In genomic region chr4:54481766-54482165, GRCm38 (mm10) we compare ENCODE assay signal across 31 mouse cellular contexts.
A peak's percentile ranks its signal among the peaks of the same experiment; 100 is the strongest.
DNase-seq lines count a peak whose midpoint lies in the region; ATAC-seq lines count a peak whose summit lies in the region.
"Had no signal": no experiment of that assay in that cellular context is flagged by ENCODE, and none has a peak within 500 bp of the region (broad histone marks: within the 10 kb centered on the region; RNA-seq: fewer than 3 reads in every experiment).

No protein-coding gene starts in this region.

- H3K9me3 ChIP-seq in neural tube, embryonic 15.5 days (replicated peaks), result no peaks in the 10 kb centered on the region
- H3K9me3 ChIP-seq: embryonic facial prominence, embryonic 10.5 days; embryonic facial prominence, embryonic 15.5 days; forebrain, embryonic 13.5 days; hindbrain, embryonic 12.5 days; liver, embryonic 12.5 days; midbrain, embryonic 10.5 days; midbrain, embryonic 15.5 days had no signal

- 67% methylated on average over 2 of the region's 2 CpGs for WGBS in neural tube, embryonic 15.5 days

- peak; percentile 92 for ATAC-seq in megakaryocyte, adult 5-6 weeks (ENCODE audit: poor library complexity, severe bottlenecking)
- no peak for ATAC-seq in neural tube, embryonic 15.5 days (ENCODE audit: low FRiP score)
- ATAC-seq: activated CD4-positive, CD25-positive, alpha-beta regulatory T cell, adult 4 months; forebrain, embryonic 13.5 days; hindbrain, postnatal 0 days; intestine, embryonic 16.5 days; liver, embryonic 12.5 days; liver, postnatal 0 days; midbrain, embryonic 15.5 days had no signal

- no peaks in the 10 kb centered on the region for H3K27me3 ChIP-seq in neural tube, embryonic 15.5 days (replicated peaks)
- H3K27me3 ChIP-seq: embryonic facial prominence, embryonic 15.5 days; forebrain, embryonic 13.5 days; hindbrain, embryonic 12.5 days; liver, embryonic 12.5 days; midbrain, embryonic 15.5 days had no signal

- no peaks in the 10 kb centered on the region for H3K36me3 ChIP-seq in neural tube, embryonic 15.5 days
- H3K36me3 ChIP-seq: embryonic facial prominence, embryonic 10.5 days; embryonic facial prominence, embryonic 15.5 days; hindbrain, embryonic 12.5 days; liver, embryonic 12.5 days; midbrain, embryonic 10.5 days; midbrain, embryonic 15.5 days had no signal

- H3K4me3 ChIP-seq in neural tube, embryonic 15.5 days (replicated peaks), result no peak overlapping the region
- H3K4me3 ChIP-seq: embryonic facial prominence, embryonic 10.5 days; embryonic facial prominence, embryonic 15.5 days; forebrain, embryonic 13.5 days; hindbrain, embryonic 12.5 days; liver, embryonic 12.5 days; midbrain, embryonic 10.5 days; midbrain, embryonic 15.5 days had no signal

- no peak overlapping the region for H3K27ac ChIP-seq in neural tube, embryonic 15.5 days (replicated peaks)
- H3K27ac ChIP-seq: embryonic facial prominence, embryonic 10.5 days; embryonic facial prominence, embryonic 15.5 days; forebrain, embryonic 13.5 days; hindbrain, embryonic 12.5 days; hindbrain, postnatal 0 days; kidney, postnatal 0 days; liver, embryonic 12.5 days; midbrain, embryonic 10.5 days; midbrain, embryonic 15.5 days had no signal

- no peak overlapping the region for H3K9ac ChIP-seq in neural tube, embryonic 15.5 days (replicated peaks)
- H3K9ac ChIP-seq: embryonic facial prominence, embryonic 15.5 days; forebrain, embryonic 13.5 days; hindbrain, embryonic 12.5 days; liver, embryonic 12.5 days; liver, postnatal 0 days; midbrain, embryonic 15.5 days had no signal

- H3K4me1 ChIP-seq in neural tube, embryonic 15.5 days, result no peaks in the 10 kb centered on the region
- H3K4me1 ChIP-seq: embryonic facial prominence, embryonic 10.5 days; embryonic facial prominence, embryonic 15.5 days; forebrain, embryonic 13.5 days; hindbrain, embryonic 12.5 days; liver, embryonic 12.5 days; midbrain, embryonic 10.5 days; midbrain, embryonic 15.5 days had no signal

- peak; percentile 52 to 65 for DNase-seq in B cell, adult 2 months
- DNase-seq in MEL-GATA-1-ER (ENCODE audit: extremely low read depth, low read depth), result peak; percentile 26
- no peak for DNase-seq in gastrocnemius, adult 18-20 months (ENCODE audit: low spot score)
- no peak for DNase-seq in cerebellum, postnatal 14 days
- DNase-seq: adrenal gland, adult 2 months; cerebellum, adult 11-12 months; cerebellum, adult 9-11 months; gastrocnemius, postnatal 25 days; heart, adult 18-20 months; heart, postnatal 36 days; kidney, adult 8-10 months; layer of hippocampus, postnatal 36 days; left cerebral cortex, postnatal 4 days; liver, postnatal 0 days; lung, postnatal 4 days; thymus, adult 2 months; thymus, postnatal 4 days had no signal

- H3K4me2 ChIP-seq in neural tube, embryonic 15.5 days, result no peak overlapping the region
- H3K4me2 ChIP-seq: embryonic facial prominence, embryonic 15.5 days; forebrain, embryonic 13.5 days; heart, embryonic 11.5 days; hindbrain, embryonic 12.5 days; liver, embryonic 12.5 days; midbrain, embryonic 15.5 days had no signal

Comparison
In these comparisons a context has a peak if more than half of its experiments do, and no peak if none do; other contexts are left out.
1. DNase-seq: peak in B cell, adult 2 months (2 of 2) and MEL-GATA-1-ER (single experiment); none in gastrocnemius, adult 18-20 months (single experiment) and cerebellum, postnatal 14 days (0 of 2).